Mouse (Mus musculus) myocyte (in vitro differentiated cells): ENCODE results near the gene Frmd4a.

ENCODE experiments used
- E2F4 ChIP-seq: IDR thresholded peaks from one replicate; pipeline ENCODE4 v1.6.1; 2011; ENCODE audit warnings: mild to moderate bottlenecking, control low read depth, moderate library complexity; ENCODE audit not compliant: insufficient read depth
- POLR2A ChIP-seq: IDR thresholded peaks from one replicate; pipeline ENCODE4 v1.6.1; 2011; ENCODE audit warnings: low read depth, mild to moderate bottlenecking, control low read depth, moderate library complexity; ENCODE audit not compliant: insufficient read length
- POLR2AphosphoS2 ChIP-seq: IDR thresholded peaks from one replicate; pipeline ENCODE4 v1.6.1; 2011; ENCODE audit warnings: low read depth, control low read depth; ENCODE audit not compliant: insufficient read length
- TCF12 ChIP-seq: IDR thresholded peaks from one replicate; pipeline ENCODE4 v1.6.1; 2011; ENCODE audit warnings: mild to moderate bottlenecking, control low read depth; ENCODE audit not compliant: poor library complexity, insufficient read depth, severe bottlenecking
- USF1 ChIP-seq: IDR thresholded peaks from one replicate; pipeline ENCODE4 v1.6.1; 2011; ENCODE audit warnings: low read depth, mild to moderate bottlenecking, control low read depth, moderate library complexity

GRCm38 (mm10) chr2:4660677-4661076, 643.2 kb downstream of the Frmd4a start:
- TF ChIP-seq POLR2A (no peak), USF1 (no peak), TCF12 (no peak), POLR2AphosphoS2 (no peak), E2F4 (no peak)
